Mouse (Mus musculus) megakaryocyte, embryonic 14.5 days (primary cell): ENCODE data around the gene Abca6.

Experiments
- FLI1 ChIP-seq: IDR thresholded peaks from 2 replicates; pipeline ENCODE4 v1.6.1; 2012; ENCODE audit warnings: low read length, inconsistent platforms, mixed read lengths
- GATA1 ChIP-seq: IDR thresholded peaks from 3 replicates; pipeline ENCODE4 v1.6.1; 2012; ENCODE audit warnings: mixed read lengths, low read length, inconsistent platforms, borderline replicate concordance

GRCm38 (mm10) chr11:110252256-110252655 is 680 bp upstream of the Abca6 start:
- TF ChIP-seq FLI1 (no peak), GATA1 (no peak)
